Mouse (Mus musculus): ENCODE measurements around the gene Psen1. TPM values are rescaled to one million over a fixed set of nuclear protein-coding genes. Genes with fewer than 3 reads are reported as not detected.
A peak's percentile ranks its signal among the peaks of the same experiment; 100 is the strongest.

Psen1 gene
- polyA plus RNA-seq, 2 experiments: 6.8 to 21.1 TPM

DNA sequence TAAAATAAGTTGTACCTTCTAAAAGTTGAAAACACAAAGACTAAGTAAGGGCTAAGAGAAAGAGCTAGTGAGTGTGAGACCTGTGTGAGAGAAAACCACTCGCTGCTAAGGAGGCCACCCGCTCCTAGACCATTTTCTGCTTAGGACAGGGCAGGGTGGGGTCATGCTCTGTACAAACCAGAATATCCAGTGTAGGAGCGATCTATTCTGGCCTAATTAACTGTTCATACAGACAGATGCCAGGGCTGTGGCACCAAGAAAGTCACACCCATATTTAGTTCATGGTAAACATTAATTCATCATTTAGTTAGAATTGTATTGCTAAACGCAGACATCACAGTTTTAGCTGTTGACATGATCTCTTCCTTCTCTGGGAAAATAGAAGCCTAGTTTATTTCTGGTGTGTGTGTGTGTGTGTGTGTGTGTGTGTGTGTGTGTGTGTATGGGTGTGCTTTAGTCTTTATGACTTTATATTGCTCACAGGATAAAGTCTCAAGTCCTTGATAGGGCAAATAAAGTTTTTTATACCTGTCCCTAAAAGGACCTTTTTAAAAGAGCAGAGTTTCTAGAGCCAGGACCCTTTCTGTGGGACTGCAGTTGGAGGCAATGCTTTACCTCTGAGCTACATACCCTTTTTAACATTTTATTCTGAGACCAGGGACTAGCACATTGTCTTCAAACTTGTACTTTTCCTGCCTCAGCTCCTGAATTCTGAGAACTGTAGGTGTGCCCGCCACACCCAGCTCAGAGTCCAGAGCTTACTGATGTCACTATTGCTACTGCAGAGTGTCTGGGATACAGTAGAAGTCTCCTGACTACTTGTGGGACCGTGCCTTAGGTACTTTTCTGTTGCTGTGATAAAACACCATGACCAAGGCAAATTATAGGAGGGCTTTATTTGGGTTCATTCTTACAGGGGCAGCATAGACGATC, 20.5 kb downstream of the Psen1 start:
- ATAC-seq (ENCODE audit: insufficient read depth) (peak; percentile 73), DNase-seq (ENCODE audit: low read depth in 3 of 3, low spot score in 3 of 3) (peak in 2 of 3 experiments; percentile 30 to 64)
- H3K36me3 ChIP-seq (replicated peaks; ENCODE audit: control insufficient read depth, insufficient read depth, low read depth): peaks cover 9% of the 10 kb centered on the region
- no peak for TF ChIP-seq EP300 (IDR thresholded peaks at IDR 0.05; ENCODE audit: low read depth)
- TF ChIP-seq CTCF (IDR thresholded peaks at IDR 0.05; ENCODE audit: low read depth): no peak
- H3K27me3 ChIP-seq (ENCODE audit: control insufficient read depth, insufficient read depth, low read length): no peaks in the 10 kb centered on the region
- 62% methylated on average over 7 of the region's 7 CpGs for WGBS (ENCODE audit: insufficient replicate concordance)
- H3K4me3 ChIP-seq (ENCODE audit: insufficient read depth in 1 of 2, low read depth in 2 of 2, low read length in 2 of 2): no peak overlapping the region; a peak in 1 of 4 replicates
- H3K9ac ChIP-seq (replicated peaks): 0 out of 2 replicates have a peak overlapping the region, but pooled peaks have one; percentile 3
- peak overlapping the region; percentile 27; the same call in 1 of the 2 replicates for H3K27ac ChIP-seq
- no peaks in the 10 kb centered on the region for H3K9me3 ChIP-seq (ENCODE audit: control insufficient read depth, low read length)
- H3K4me1 ChIP-seq (replicated peaks; ENCODE audit: control insufficient read depth in 2 of 2, insufficient read depth in 2 of 2, low read length in 1 of 2): peaks cover 9 to 25% of the 10 kb centered on the region in 2 experiments
- H3K4me2 ChIP-seq (ENCODE audit: low read depth): peak overlapping the region; percentile 45

DNA sequence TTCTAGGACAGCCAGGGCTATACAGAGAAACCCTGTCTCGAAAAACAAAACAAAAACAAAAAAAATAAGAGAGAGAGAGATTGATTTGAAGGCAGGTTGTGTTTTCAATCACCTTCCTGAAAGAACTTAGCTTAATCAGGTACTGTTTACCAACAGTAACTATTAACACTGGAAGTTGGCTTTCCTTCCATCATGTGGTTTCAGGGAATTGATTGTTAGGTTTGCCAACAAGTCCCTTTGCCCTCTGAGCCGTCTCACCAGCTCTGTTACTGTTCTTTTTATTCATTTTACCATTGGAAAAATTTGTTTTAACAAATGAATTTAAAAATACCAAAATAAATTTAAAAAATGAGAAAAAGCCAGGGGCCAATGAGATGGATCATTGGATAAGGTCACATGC, 22.0 kb downstream of the Psen1 start:
- WGBS (ENCODE audit: insufficient replicate concordance): 74% methylated on average over 2 of the region's 2 CpGs
- Histone ChIP-seq H3K27me3 (ENCODE audit: control insufficient read depth, insufficient read depth, low read length) (no peaks in the 10 kb centered on the region), H3K9ac (replicated peaks) (no peak overlapping the region), H3K36me3 (replicated peaks; ENCODE audit: control insufficient read depth, insufficient read depth, low read depth) (peaks cover 11% of the 10 kb centered on the region), H3K4me2 (ENCODE audit: low read depth) (no peak overlapping the region), H3K9me3 (ENCODE audit: control insufficient read depth, low read length) (no peaks in the 10 kb centered on the region), H3K4me1 (replicated peaks; ENCODE audit: control insufficient read depth in 2 of 2, insufficient read depth in 2 of 2, low read length in 1 of 2) (peaks cover 9 to 21% of the 10 kb centered on the region in 2 experiments), H3K4me3 (ENCODE audit: insufficient read depth in 1 of 2, low read depth in 2 of 2, low read length in 2 of 2) (no peak overlapping the region), H3K27ac (no peak overlapping the region)
- no peak for DNase-seq (ENCODE audit: low read depth in 3 of 3, low spot score in 3 of 3)
- no peak for ATAC-seq (ENCODE audit: insufficient read depth)
- TF ChIP-seq CTCF (IDR thresholded peaks at IDR 0.05; ENCODE audit: low read depth) (no peak), EP300 (IDR thresholded peaks at IDR 0.05; ENCODE audit: low read depth) (no peak)

DNA sequence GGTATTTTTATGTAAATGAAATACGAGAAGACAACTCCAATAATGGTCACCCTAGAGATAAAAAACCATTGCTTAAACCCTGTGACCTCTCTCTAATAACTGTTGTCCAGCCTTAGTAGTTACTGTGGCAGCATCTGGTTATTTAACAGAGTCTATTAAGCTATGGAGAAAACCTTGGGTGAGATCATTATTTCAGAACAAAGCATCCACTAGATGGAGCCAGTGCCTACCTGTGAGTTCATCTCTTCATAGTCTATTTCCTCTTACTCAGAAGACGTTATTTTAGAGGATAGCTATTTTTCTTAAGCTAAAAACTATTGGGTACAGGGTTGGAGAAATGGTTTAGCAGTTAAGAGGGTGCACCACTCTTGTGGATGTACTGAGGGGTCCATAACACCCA, 25.8 kb downstream of the Psen1 start:
- TF ChIP-seq EP300 (IDR thresholded peaks at IDR 0.05; ENCODE audit: low read depth): no peak
- peak; percentile 55 for TF ChIP-seq CTCF (IDR thresholded peaks at IDR 0.05; ENCODE audit: low read depth)
- no peak overlapping the region for H3K4me2 ChIP-seq (ENCODE audit: low read depth)
- peaks cover 20% of the 10 kb centered on the region for H3K36me3 ChIP-seq (replicated peaks; ENCODE audit: control insufficient read depth, insufficient read depth, low read depth)
- H3K4me1 ChIP-seq (replicated peaks; ENCODE audit: control insufficient read depth in 2 of 2, insufficient read depth in 2 of 2, low read length in 1 of 2): peaks cover 2 to 5% of the 10 kb centered on the region in 2 experiments
- ATAC-seq (ENCODE audit: insufficient read depth) (no peak), DNase-seq (ENCODE audit: low read depth in 3 of 3, low spot score in 3 of 3) (no peak)
- no peak overlapping the region for H3K27ac ChIP-seq
- H3K9ac ChIP-seq (replicated peaks): no peak overlapping the region
- H3K9me3 ChIP-seq (ENCODE audit: control insufficient read depth, low read length): no peaks in the 10 kb centered on the region
- H3K27me3 ChIP-seq (ENCODE audit: control insufficient read depth, insufficient read depth, low read length): no peaks in the 10 kb centered on the region
- H3K4me3 ChIP-seq (ENCODE audit: insufficient read depth in 1 of 2, low read depth in 2 of 2, low read length in 2 of 2): no peak overlapping the region
- WGBS (ENCODE audit: insufficient replicate concordance): 46% methylated on average over 2 of the region's 2 CpGs

DNA sequence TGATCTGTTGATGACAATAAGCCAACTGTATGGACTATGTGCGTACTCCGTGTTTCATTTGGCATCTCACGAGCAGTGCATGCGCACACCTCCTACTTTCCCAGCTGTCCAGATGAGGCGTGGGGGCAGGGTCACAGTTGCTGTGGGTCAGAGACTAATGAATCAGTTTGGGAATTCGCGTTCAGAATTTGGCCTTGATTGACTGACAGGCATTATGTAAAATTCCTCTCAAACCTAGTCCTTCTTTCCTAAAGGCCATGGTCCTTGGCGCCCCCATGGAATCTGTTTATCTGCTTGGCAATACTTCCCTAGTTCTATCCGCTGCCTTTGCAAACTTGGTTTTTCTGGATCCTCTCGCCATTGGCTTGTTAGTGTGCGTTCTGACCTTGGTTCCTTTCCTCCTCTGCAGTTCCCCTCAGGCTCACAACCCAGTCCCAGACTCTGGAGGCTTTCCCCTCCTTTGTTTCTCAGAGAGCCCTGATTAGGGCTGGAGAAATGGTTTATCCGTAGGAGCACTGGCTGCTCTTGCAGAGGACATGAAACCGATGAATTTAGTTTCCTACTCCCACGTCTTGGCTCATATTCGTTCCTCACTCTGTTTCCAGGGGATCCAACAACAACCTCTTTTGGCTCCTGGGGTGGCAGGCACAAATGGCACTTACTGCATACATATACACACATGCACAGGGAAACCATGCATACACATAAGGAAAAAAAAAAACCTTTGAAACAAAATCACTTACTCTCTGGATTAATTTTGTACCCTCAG, 28.6 kb downstream of the Psen1 start:
- H3K9ac ChIP-seq (replicated peaks): no peak overlapping the region
- ATAC-seq (ENCODE audit: insufficient read depth) (no peak), DNase-seq (ENCODE audit: low read depth in 3 of 3, low spot score in 3 of 3) (no peak)
- TF ChIP-seq EP300 (IDR thresholded peaks at IDR 0.05; ENCODE audit: low read depth) (no peak), CTCF (IDR thresholded peaks at IDR 0.05; ENCODE audit: low read depth) (no peak)
- no peak overlapping the region for H3K4me2 ChIP-seq (ENCODE audit: low read depth)
- 87% methylated on average over 15 of the region's 15 CpGs for whole genome bisulfite sequencing (ENCODE audit: insufficient replicate concordance)
- H3K4me1 ChIP-seq (replicated peaks; ENCODE audit: control insufficient read depth in 2 of 2, insufficient read depth in 2 of 2, low read length in 1 of 2): no peaks in the 10 kb centered on the region
- no peak overlapping the region for H3K27ac ChIP-seq
- H3K9me3 ChIP-seq (ENCODE audit: control insufficient read depth, low read length): no peaks in the 10 kb centered on the region
- no peak overlapping the region for H3K4me3 ChIP-seq (ENCODE audit: insufficient read depth in 1 of 2, low read depth in 2 of 2, low read length in 2 of 2)
- peaks cover 36% of the 10 kb centered on the region for H3K36me3 ChIP-seq (replicated peaks; ENCODE audit: control insufficient read depth, insufficient read depth, low read depth)
- no peaks in the 10 kb centered on the region for H3K27me3 ChIP-seq (ENCODE audit: control insufficient read depth, insufficient read depth, low read length)

DNA sequence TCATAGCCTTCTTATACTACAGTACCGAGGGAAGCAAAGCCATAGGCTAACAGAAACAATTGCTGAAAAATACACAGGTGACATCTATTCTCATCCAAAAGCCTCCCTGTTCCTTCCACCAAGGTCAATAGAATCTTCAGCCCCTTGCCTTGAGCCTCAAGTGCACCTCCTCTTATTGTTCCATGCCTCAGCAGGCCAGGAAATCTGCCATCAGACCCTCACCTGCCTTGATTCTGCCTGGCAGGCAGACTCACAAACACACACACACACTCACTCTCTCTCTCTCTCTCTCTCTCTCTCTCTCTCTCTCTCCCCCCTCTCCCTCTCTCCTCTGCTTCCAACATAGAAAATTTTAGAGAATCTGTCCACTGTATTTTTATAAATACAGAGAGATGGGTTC, 31.5 kb downstream of the Psen1 start:
- WGBS (ENCODE audit: insufficient replicate concordance): 79% methylated on average over 1 of the region's 1 CpGs
- H3K27me3 ChIP-seq (ENCODE audit: control insufficient read depth, insufficient read depth, low read length): no peaks in the 10 kb centered on the region
- no peaks in the 10 kb centered on the region for H3K9me3 ChIP-seq (ENCODE audit: control insufficient read depth, low read length)
- DNase-seq (ENCODE audit: low read depth in 3 of 3, low spot score in 3 of 3): no peak
- H3K4me1 ChIP-seq (replicated peaks; ENCODE audit: control insufficient read depth in 2 of 2, insufficient read depth in 2 of 2, low read length in 1 of 2): no peaks in the 10 kb centered on the region
- H3K4me2 ChIP-seq (ENCODE audit: low read depth): no peak overlapping the region
- no peak overlapping the region for H3K9ac ChIP-seq (replicated peaks)
- H3K4me3 ChIP-seq (ENCODE audit: insufficient read depth in 1 of 2, low read depth in 2 of 2, low read length in 2 of 2): no peak overlapping the region
- H3K36me3 ChIP-seq (replicated peaks; ENCODE audit: control insufficient read depth, insufficient read depth, low read depth): peaks cover 41% of the 10 kb centered on the region
- ATAC-seq (ENCODE audit: insufficient read depth): no peak
- H3K27ac ChIP-seq: no peak overlapping the region
- TF ChIP-seq EP300 (IDR thresholded peaks at IDR 0.05; ENCODE audit: low read depth): no peak
- TF ChIP-seq CTCF (IDR thresholded peaks at IDR 0.05; ENCODE audit: low read depth): no peak

All from liver, embryonic 14.5 days (tissue).